Mouse (Mus musculus) G1E-ER4 (cell line): ENCODE data around the gene Cdhr3. TPM values are rescaled to one million over a fixed set of nuclear protein-coding genes. Genes with fewer than 3 reads are reported as not detected.

ENCODE experiments used
- GATA1 ChIP-seq: IDR thresholded peaks from one replicate; pipeline ENCODE4 v1.8.0; 2012; ENCODE audit warnings: low read length, inconsistent platforms
- polyA plus RNA-seq: library from polyadenylated mRNA; stranded (reverse); fragments of >175 nt; gene quantifications from 2 replicates; pipeline ENCODE4 v1.2.3, GENCODE M21; 2012

Gene Cdhr3
- polyA plus RNA-seq, 1 experiment: not detected

GRCm38 (mm10) chr12:33056074-33056473 is 36.6 kb downstream of the Cdhr3 start:
- TF ChIP-seq GATA1: no peak

- TF ChIP-seq GATA1: no peak
These were observed 38.9 kb downstream of the Cdhr3 start for GRCm38 (mm10) chr12:33053746-33054145.

GRCm38 (mm10) chr12:33053311-33053710 is 39.4 kb downstream of the Cdhr3 start:
- TF ChIP-seq GATA1: no peak

GRCm38 (mm10) chr12:33048391-33048790 is 44.3 kb downstream of the Cdhr3 start:
- TF ChIP-seq GATA1: no peak

- TF ChIP-seq GATA1: no peak
These were observed 46.2 kb downstream of the Cdhr3 start for GRCm38 (mm10) chr12:33046434-33046833.

GRCm38 (mm10) chr12:33045533-33046361 is 46.9 kb downstream of the Cdhr3 start:
- TF ChIP-seq GATA1: no peak

- no peak for TF ChIP-seq GATA1
These were observed 51.2 kb downstream of the Cdhr3 start for GRCm38 (mm10) chr12:33041476-33041875.

- TF ChIP-seq GATA1: no peak
These were observed 51.9 kb downstream of the Cdhr3 start for GRCm38 (mm10) chr12:33040811-33041210.

GRCm38 (mm10) chr12:33038676-33039075 is 54.0 kb downstream of the Cdhr3 start:
- no peak for TF ChIP-seq GATA1

GRCm38 (mm10) chr12:33035719-33036521 is 56.8 kb downstream of the Cdhr3 start:
- TF ChIP-seq GATA1: no peak

GRCm38 (mm10) chr12:33035089-33035718 is 57.5 kb downstream of the Cdhr3 start:
- no peak for TF ChIP-seq GATA1

GRCm38 (mm10) chr12:33034343-33035088 is 58.2 kb downstream of the Cdhr3 start:
- no peak for TF ChIP-seq GATA1

- no peak for TF ChIP-seq GATA1
These were observed 59.5 kb downstream of the Cdhr3 start for GRCm38 (mm10) chr12:33033221-33033620.

- TF ChIP-seq GATA1: no peak
These were observed 62.1 kb downstream of the Cdhr3 start for GRCm38 (mm10) chr12:33030589-33030988.

- TF ChIP-seq GATA1: no peak
These were observed 62.6 kb downstream of the Cdhr3 start for GRCm38 (mm10) chr12:33030066-33030465.
